Mouse (Mus musculus): ENCODE results near the gene Nid1.

Nid1 gene

GRCm38 (mm10) chr13:13489861-13490260 lies 52.5 kb downstream of the Nid1 start:
- DNase-seq (ENCODE audit: low spot score in 2 of 2) = no peak

DNA sequence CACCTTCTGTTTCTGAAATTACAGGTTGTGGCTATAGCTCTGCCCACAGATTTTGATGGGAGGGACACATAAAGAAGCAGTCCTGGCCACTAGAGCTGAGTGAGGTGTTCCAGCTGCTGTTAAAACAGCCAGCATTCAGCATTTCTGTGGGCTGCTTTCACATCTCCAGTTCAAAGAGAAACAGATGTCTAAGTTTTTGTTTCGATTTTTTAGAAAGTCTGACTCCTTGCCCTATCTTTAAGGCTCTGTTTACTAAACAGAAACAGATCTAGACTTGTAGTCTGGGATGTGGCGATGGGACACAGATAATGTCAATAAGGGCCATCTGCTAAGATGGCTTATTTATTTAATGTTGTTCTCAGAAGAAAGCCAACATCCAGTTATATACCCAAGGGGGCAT lies 54.8 kb downstream of the Nid1 start:
- DNase-seq (ENCODE audit: low spot score in 2 of 2) = no peak

DNA sequence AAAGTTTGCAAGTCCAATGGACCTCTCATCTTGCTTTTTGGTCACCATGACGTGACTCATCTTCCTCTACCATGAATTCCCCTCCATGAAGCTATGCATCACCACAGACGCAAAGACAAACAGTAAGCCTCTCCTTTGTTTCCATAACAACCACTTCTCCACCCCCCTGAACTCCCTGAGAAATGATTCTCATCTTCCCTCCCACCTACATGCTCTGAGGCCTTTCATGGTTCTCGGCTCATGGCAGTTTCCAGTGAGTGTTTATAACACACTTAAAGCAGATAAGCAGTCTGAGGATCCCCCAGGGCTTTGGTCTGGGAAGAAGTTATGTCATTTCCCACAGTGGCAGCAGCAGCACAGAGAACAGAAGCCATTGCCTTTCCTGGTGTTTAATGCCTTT lies 56.2 kb downstream of the Nid1 start:
- peak; percentile 31 to 45 for DNase-seq (ENCODE audit: low spot score in 2 of 2)

- DNase-seq (ENCODE audit: low spot score in 2 of 2) = no peak
These were observed 60.7 kb downstream of the Nid1 start for GRCm38 (mm10) chr13:13498022-13498421.

- DNase-seq (ENCODE audit: low spot score in 2 of 2) = no peak
These were observed 65.1 kb downstream of the Nid1 start for GRCm38 (mm10) chr13:13502406-13502805.

DNA sequence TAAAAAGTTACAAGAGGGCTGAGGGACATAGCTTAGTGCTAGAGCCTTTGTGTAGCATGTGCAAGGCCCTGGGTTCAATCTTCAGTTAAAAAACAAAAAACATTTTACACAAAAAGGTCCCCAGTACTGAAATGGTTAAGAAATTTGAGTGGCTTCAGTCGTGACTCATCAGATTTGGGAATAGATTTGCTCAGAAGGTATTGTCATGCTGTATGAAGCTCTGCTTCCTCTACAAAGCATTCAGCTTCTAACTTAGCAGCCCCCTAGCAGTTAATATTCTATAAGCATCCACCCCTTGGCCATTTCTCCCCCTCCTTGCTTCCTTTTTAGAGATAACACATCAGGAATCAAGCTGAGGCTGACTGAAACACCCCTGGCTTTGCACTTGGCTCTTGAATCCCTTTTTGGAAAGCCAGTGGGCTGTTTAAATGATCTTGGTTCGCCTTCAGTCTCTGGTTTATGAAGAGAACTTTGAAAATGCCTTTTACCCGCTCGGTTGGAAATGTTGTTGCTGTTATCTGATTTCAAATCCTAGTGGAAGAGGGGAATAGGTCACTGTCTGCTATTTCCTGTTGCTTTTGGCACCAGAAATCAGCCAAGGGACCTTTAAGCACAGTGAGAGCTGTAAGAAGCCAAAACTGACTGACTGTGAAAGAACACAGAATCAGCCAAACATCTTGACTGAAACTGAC lies 66.5 kb downstream of the Nid1 start:
- DNase-seq (ENCODE audit: low spot score in 2 of 2) = no peak

DNA sequence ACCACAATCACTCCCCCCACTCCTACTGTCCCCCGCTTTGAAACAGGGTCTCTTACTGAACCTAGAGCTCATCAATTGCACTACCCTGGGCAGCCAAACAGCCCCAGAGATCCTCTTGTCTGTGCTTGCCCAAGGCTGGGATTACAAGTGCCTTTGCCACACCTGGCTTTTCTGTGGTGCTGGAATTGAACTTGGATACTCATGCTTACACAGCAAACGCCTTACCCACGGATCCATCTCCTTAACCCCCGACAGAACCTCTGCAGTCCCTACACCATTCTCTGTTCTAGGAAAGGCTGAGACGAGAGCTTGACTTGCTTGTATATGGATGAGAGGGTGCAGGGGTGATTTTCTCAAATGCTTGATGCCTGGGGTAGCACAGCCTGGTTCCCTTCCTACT lies 67.7 kb downstream of the Nid1 start:
- DNase-seq (ENCODE audit: low spot score in 2 of 2) = no peak

GRCm38 (mm10) chr13:13506556-13506955 lies 69.2 kb downstream of the Nid1 start:
- DNase-seq (ENCODE audit: low spot score in 2 of 2) = peak in 1 of 2 experiments; percentile 14

DNA sequence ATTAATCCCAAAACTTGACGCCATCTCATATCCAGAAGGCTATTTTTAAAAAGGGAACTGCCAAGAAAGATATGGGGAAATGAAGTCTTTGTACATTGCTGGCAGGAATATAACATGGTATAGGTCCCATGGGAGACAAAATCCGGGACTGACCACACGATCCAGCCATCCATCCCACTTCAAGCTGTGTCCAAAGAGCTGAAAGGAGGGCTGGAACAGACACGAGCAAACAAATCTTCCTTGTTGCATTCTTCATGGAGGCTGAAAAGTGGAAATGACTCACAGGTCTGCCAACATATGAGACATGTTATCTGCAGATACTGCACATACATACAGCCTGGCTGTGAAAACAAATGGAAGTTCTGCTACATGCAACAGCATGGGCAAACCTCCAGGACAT lies 77.5 kb downstream of the Nid1 start:
- DNase-seq (ENCODE audit: low spot score in 2 of 2) = no peak

DNA sequence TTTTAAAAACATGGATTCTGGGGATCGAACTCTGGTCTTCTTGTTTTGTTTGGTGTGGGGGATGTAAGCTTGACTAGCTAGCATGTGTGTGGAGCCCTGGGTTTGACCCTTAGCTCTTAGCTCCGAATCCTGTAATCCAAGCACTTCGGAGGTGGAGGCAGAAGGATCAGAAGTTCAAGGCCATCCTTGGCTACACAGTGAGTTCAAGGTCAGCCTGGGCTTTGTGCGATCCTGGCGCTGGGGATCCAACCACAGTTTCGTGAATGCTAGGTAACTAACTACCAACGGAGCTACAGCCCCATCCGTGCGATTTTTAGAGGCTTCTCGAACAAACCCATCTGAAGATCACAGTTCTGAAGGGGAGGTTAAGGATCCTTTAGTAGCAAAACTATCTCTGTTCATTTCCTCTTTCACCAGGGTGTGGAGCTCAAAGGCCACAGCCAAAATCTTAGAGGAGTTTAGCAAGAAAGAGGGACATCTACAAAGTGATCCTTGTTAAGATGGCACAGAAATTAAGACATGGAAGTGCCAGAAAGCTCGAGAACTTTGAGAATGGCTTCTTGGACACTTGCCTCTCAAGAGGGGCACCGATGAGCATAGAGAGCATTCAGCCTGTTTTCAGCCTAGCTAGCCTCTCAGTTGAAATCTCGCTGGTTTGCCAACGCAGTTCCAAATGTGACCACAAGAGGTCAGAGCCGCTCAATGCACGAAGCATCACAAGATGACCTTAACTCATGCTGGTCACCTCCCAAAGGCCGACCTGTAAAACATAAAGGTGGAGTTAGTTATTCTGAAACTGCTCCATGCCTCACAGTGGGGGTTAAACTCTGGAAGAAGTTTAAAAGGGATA lies 79.2 kb downstream of the Nid1 start:
- DNase-seq (ENCODE audit: low spot score in 2 of 2) = peak; percentile 90 to 93

DNA sequence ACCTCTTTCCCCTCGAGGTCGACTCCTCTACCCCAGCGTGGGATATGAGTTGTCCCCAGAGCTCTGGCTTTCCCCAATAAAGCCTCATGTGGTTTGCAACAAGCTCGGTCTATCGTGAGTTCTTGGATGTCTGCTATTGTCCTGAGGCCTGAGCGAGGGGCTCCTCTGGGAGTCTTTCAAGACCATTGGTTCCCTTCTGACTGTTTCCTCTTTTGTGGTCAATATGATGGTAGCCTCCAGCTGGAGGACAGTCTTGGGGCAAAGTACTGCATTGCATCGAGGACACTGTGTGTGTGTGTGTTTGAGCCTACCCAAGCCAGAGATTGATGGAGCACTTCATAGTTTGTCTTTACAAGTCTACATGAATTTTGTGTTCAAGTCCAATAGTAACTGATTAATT lies 80.8 kb downstream of the Nid1 start:
- no peak for DNase-seq (ENCODE audit: low spot score in 2 of 2)

GRCm38 (mm10) chr13:13520436-13520835 lies 83.1 kb downstream of the Nid1 start:
- DNase-seq (ENCODE audit: low spot score in 2 of 2) = no peak

GRCm38 (mm10) chr13:13523625-13524584 lies 86.6 kb downstream of the Nid1 start:
- DNase-seq (ENCODE audit: low spot score in 2 of 2) = no peak

DNA sequence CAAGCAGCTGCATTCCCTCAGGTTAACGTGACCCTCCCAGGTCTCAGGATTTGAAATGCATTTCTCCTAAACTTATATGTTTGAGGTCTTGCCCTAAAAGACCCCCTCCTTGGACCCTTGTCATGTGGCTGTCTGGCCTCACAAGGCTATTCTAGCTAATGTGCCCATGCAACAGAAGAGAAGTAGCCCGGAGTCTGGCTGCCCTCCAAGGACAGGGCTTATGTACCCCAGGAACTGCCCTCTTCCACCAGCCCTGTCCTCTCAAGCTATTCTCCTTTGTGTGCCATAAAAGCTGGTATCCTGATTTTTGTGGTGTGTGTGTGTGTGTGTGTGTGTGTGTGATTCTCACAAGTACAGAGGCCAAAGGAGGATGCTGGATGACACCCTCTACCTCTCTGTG lies 87.9 kb downstream of the Nid1 start:
- DNase-seq (ENCODE audit: low spot score in 2 of 2) = no peak

GRCm38 (mm10) chr13:13525877-13526276 lies 88.5 kb downstream of the Nid1 start:
- no peak for DNase-seq (ENCODE audit: low spot score in 2 of 2)

- DNase-seq (ENCODE audit: low spot score in 2 of 2) = no peak
These were observed 91.8 kb downstream of the Nid1 start for GRCm38 (mm10) chr13:13529115-13529542.

DNA sequence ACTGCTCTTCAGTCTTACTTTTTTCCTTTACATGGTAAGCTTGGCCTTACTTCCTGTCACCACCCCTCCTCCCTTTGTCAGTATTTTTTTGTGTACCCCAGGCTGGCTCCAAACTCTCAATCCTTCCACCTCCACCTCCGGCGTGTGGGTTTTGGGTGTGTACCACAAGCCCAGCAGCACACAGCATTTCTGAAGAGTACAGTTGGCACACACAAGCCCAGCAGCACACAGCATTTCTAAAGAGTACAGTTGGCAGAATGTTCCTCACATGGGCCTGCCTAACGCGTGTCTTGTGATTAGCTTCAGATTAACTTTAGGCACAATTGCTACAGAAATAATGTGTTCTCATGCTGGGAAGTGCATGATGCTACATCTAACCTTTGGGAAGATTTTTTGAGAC lies 93.6 kb downstream of the Nid1 start:
- no peak for DNase-seq (ENCODE audit: low spot score in 2 of 2)

DNA sequence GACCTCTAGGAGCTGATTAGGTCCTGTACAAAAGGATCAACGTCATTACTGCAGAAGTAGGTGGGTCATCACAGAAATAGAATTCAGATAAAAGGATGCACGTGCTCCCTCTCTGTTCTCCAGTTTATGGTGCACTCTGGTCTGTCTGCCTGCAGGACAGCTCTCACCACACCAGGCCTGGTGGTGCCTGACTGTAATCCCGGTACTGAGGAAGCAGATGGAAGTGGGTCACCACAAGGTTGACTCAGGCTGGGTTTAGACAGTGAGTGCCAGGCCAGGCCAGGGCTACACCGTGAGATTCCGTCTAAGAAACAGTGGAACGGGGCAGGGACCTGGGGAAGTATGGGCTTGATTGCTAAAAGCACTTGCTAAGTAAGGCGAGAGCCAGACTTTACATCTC lies 94.6 kb downstream of the Nid1 start:
- no peak for DNase-seq (ENCODE audit: low spot score in 2 of 2)

GRCm38 (mm10) chr13:13536555-13536954 lies 99.2 kb downstream of the Nid1 start:
- DNase-seq (ENCODE audit: low spot score in 2 of 2) = no peak

- no peak for DNase-seq (ENCODE audit: low spot score in 2 of 2)
These were observed 100.1 kb downstream of the Nid1 start for GRCm38 (mm10) chr13:13537272-13538015.

DNA sequence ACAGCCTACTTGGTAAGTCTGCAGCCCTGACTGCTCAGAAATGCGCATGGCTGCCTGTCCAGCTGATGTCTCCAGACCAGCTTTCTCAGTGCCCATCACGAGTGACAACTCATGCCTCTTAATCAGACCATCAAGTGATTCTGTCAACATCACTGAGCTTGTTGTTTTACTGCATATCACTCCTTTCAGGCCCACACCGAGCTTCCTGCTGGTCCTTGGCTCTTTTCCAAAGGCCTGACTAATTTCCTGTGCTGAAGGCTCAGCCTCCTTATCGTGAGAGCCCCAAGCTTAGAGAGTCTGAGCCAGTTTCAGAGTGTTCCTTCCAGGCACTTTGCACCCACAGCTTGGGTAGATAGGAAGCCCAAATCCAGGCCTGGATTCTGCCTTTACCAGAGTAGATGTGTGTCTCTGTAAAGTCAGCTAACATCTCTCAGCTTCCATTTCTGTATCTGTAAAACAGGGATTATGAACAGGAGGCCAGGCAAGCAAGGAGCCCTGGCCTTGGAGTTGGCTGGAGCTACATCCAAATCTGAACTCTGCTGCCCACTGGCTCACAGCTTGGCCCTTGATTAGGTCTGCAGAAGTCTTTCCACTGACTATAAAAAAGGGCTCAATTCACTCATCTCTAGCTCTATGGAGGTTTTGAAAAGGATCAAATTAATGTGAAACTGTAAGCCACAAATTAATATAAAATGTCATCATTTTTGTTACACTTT lies 101.4 kb downstream of the Nid1 start:
- DNase-seq (ENCODE audit: low spot score in 2 of 2) = peak; percentile 14 to 39
